Mouse (Mus musculus) cerebellum, postnatal 36 days (tissue): Measurements from ENCODE around the gene Csf2ra.
"Not testable (repeated sequence)": the region's sequence is repeated elsewhere in the genome, so short reads cannot be mapped to it uniquely, and the experiment has no call there.

ENCODE experiments used
- DNase-seq, 2 experiments: peaks; one replicate each; pipeline ENCODE4 v3.0.0; 2021 to 2022; ENCODE audit warnings: mixed read lengths in 2 of 2

The Csf2ra gene

DNA sequence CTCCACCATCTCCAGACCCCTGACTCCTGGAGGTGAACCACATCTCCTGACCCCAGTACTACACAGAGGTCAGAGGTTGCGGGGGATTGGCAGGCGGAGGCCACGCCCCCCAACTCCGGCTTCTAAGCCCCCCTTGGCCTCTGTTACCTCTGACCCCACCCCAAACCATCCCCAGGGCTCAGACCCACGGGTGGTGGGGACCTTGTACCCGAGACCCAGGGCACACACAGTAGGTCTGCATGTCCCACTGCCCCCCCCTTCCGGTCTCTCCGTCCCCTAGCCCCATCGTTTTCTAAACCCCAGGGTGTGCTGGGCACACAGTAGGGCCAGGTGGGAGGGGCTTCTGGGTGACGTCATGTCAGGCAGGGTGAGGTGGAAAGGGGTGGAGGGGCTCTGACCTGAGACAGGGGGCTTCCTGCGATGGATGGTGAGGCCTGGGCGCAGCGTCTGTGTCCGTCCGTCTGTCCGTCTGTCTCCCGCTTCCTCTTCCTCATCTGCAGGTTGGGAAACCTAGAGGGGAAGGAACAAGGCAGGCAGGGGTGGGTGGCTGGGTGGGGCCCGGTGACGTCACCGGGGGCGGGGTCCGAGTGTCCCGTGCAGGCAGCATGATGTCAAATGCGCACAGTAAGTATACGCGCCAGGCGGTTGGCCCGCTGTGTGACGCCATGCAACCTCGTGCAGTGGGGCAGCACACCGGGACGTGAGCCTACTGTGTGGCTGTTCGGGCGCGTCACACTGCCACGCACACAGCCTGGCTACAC is at the start of gene Csf2ra:
Gene Csf2ra (minus strand): TSS at position 489 of the 761 bp plus-strand sequence.
- DNase-seq = peak; percentile 11 to 26

DNA sequence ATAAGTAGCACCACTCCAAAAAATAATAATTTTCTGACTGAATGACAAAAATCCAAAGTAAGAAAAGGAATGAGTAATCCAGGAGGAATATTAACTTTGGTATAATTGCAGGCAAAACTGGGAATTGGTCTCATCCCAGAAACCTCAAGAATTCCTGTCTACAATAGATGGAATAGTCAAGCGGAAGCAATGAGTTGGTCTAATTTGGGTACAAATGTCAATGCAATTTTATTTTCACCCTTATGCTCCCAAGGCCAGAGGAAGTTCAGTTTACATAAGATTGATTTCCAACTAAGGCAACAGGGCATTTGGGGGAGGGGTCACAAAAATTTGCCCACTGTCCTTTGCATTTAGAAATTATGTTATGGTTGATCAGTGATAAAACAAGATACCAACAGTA is 47.2 kb upstream of the Csf2ra start:
- DNase-seq = no peak

GRCm38 (mm10) chr19:61269141-61269540 is 40.9 kb upstream of the Csf2ra start:
- not testable (repeated sequence) for DNase-seq

- no peak for DNase-seq
These were observed 38.9 kb upstream of the Csf2ra start for GRCm38 (mm10) chr19:61267141-61267540.

DNA sequence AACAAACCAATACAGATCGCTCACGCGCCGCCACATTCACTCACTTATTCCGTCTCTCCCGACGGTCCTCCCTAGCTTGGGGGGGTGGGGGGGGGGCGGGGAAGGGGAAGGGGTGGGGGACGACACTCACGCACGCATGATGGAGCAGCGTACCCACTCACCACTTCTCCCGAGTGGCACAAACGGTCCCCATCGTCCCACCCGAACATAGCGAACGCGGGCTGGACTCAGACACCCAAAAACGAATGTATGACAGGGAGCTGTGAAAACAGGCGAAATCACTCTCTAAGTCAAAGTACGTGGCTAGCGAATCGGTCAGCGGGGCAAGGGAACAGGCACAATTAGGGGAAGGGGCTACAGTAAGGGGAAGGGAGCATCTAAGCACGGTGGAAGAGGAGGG is 38.4 kb upstream of the Csf2ra start:
- DNase-seq = peak; percentile 9 to 30

GRCm38 (mm10) chr19:61266246-61266615 is 38.0 kb upstream of the Csf2ra start:
- DNase-seq = peak; percentile 30 to 33

DNA sequence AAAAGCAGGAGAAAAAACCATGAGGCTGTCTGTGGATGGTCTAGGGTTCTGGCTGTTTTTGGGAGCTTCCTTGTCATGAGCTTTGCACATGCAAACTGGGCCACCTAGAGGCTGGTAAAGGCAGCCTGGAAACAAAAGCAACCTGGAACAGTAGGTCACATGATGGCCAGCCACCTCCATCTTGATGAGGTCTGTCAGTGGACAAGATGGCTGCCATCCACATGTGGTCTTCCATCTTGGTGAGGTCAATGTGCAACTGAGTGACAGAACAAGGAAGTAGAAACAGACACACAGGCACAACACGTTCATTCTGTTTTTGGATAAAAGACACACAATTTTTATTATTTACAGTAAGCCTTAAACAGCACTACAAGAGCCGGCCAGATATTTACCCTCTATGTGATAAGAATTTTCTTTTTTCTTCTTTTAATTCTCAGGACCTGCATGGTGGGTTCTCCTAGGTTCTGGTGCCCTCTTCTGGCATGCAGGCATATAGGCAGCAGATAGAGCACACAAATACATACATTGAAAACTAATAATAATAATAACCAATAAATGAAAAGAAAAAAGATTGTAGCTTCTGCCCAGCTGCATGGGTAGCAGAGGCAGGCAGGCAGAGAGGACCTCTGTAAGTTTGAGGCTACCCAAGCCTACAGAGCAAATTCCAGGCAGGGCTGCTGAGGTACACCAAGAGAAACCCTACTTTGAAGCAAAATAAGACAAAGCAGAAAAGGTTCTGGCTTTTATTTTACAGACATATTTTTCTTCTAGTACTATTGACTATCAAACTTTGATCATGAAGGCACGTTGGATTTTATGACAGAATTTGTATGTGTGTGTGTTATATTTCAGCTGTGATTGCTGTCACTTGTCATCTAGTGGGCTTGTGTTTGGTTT is 37.4 kb upstream of the Csf2ra start:
- peak; percentile 21 to 41 for DNase-seq

GRCm38 (mm10) chr19:61264933-61265332 is 36.7 kb upstream of the Csf2ra start:
- DNase-seq = no peak

GRCm38 (mm10) chr19:61264227-61264626 is 36.0 kb upstream of the Csf2ra start:
- DNase-seq = no peak

GRCm38 (mm10) chr19:61261241-61261640 is 33.0 kb upstream of the Csf2ra start:
- no peak for DNase-seq

DNA sequence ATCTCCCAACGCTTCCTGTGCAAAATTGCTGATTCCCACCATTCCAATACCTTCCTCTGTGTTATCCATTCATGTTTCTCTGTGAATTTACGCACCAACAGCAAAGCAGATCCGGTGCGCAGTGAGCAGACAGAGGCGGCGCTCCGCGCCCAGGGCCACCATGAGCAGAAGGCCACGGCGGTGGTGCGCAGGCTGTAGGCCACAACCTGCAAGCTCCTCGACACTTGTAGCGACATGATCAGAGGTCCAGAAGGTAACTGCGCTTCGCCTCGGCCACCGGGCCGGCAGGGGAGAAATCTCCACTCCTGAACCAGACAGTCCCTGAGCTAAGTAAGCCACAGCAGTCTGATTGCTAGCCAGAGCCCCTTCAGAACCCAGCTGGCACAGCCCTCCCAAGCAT is 29.5 kb upstream of the Csf2ra start:
- no peak for DNase-seq

GRCm38 (mm10) chr19:61256166-61256887 is 28.1 kb upstream of the Csf2ra start:
- no peak for DNase-seq

DNA sequence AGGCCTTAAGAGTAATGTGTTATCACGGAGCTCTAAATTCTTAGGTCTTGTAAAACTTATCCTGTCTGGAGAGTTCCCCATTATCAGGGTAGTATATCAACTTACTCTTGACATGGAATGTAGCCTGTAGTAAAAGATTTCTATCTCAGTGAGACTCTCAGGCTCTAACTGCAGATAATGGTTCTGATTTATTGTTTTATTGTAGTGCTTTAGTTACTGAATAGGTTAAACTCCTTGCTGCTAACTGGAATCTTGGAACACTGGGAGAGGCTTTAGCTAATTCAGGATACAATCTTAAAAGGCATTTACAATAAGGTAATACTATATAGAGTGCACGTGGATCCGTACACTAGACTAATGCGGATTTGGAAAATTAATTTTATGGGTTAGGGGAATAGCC is 19.1 kb upstream of the Csf2ra start:
- not testable (repeated sequence) for DNase-seq

- DNase-seq = no peak
These were observed 16.6 kb upstream of the Csf2ra start for GRCm38 (mm10) chr19:61244721-61245436.

GRCm38 (mm10) chr19:61237967-61238366 is 9.7 kb upstream of the Csf2ra start:
- DNase-seq = no peak

- no peak for DNase-seq
These were observed 6.3 kb upstream of the Csf2ra start for GRCm38 (mm10) chr19:61234532-61234931.

DNA sequence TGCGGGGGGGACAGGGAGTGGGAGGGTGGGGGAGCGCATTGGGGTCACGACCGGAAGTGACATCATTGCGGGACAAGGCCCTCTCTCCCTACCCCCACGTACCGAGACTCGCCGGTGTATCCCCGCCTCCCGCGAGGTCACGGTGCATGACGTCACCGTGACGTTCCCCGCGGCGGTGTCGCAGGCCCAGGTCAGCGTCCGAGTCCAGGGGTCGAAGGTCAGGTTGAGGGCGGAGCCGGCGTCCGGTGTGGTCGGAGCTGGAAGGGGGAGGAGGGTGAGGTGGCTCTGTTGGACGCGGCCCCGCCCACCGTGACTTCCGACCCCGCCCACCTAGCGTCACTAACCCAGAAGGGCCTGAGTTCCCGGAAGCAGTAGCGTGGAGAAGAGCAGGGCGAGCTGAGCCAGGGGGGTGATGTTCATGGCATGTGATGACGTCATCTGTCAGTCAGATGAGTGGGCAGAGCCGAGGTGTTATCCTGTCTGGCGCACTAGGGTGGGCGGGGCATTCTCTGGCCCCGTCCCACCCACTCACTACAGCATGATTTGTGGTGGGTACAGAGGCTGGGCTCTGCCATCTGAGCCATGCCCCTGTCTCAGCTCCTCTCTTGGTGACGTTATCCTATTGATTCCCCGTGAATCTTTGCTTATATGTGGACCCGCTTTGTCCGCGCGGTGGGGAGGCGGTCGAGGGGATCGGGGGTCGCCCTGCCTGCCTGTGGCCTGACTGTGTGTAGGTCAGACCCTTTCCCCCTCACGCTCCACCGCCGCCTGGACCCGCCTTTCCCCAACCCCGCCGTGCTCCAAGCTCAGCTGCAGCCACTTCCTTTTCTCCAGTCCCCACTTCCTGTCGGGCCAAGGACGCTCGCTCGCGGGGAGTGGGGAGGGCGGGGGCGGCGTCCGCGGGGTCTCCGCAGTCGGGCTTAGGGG is 1.0 kb downstream of the Csf2ra start:
- DNase-seq = peak; percentile 79

GRCm38 (mm10) chr19:61226401-61226927 is 1.8 kb downstream of the Csf2ra start:
- DNase-seq = peak; percentile 72 to 74

GRCm38 (mm10) chr19:61225526-61226400 is 2.5 kb downstream of the Csf2ra start:
- DNase-seq = peak; percentile 73 to 76
